Mouse (Mus musculus): Measurements from ENCODE around the gene Stk38. TPM values are rescaled to one million over a fixed set of nuclear protein-coding genes. Genes with fewer than 3 reads are reported as not detected.
A peak's percentile ranks its signal among the peaks of the same experiment; 100 is the strongest.

Stk38 gene
- polyA plus RNA-seq, 1 experiment: 196 TPM

- Histone ChIP-seq H3K36me3 (ENCODE audit: control insufficient read depth, insufficient read depth, low read length) (no peaks in the 10 kb centered on the region), H3K27me3 (ENCODE audit: control insufficient read depth, insufficient read depth, low read length) (no peaks in the 10 kb centered on the region), H3K27ac (ENCODE audit: control insufficient read depth, insufficient read depth, low read length) (no peak overlapping the region), H3K4me1 (replicated peaks; ENCODE audit: control insufficient read depth, insufficient read depth, low read length) (peaks cover under 1% of the 10 kb centered on the region; the same call in 1 of the 2 replicates), H3K4me3 (ENCODE audit: control insufficient read depth, insufficient read depth, low read length) (no peak overlapping the region)
- TF ChIP-seq CTCF (IDR thresholded peaks at IDR 0.05; ENCODE audit: borderline replicate concordance, control insufficient read depth, extremely low read depth, insufficient read depth, low read length, poor library complexity): no peak
- TF ChIP-seq POLR2A (IDR thresholded peaks at IDR 0.05; ENCODE audit: control insufficient read depth, extremely low read depth, insufficient read depth, low read length, poor library complexity): no peak
- no peak for DNase-seq
- WGBS: 97% methylated on average over 4 of the region's 4 CpGs
These were observed 75.5 kb downstream of the Stk38 start for GRCm38 (mm10) chr17:28932274-28932673.

GRCm38 (mm10) chr17:28931436-28932211 is 76.2 kb downstream of the Stk38 start:
- DNase-seq: no peak
- no peak for TF ChIP-seq POLR2A (IDR thresholded peaks at IDR 0.05; ENCODE audit: control insufficient read depth, extremely low read depth, insufficient read depth, low read length, poor library complexity)
- TF ChIP-seq CTCF (IDR thresholded peaks at IDR 0.05; ENCODE audit: borderline replicate concordance, control insufficient read depth, extremely low read depth, insufficient read depth, low read length, poor library complexity): no peak
- H3K27ac ChIP-seq (ENCODE audit: control insufficient read depth, insufficient read depth, low read length): no peak overlapping the region
- H3K27me3 ChIP-seq (ENCODE audit: control insufficient read depth, insufficient read depth, low read length): no peaks in the 10 kb centered on the region
- H3K36me3 ChIP-seq (ENCODE audit: control insufficient read depth, insufficient read depth, low read length): no peaks in the 10 kb centered on the region
- no peak overlapping the region for H3K4me3 ChIP-seq (ENCODE audit: control insufficient read depth, insufficient read depth, low read length)
- peaks cover 5% of the 10 kb centered on the region for H3K4me1 ChIP-seq (replicated peaks; ENCODE audit: control insufficient read depth, insufficient read depth, low read length)
- WGBS: 93% methylated on average over 18 of the region's 18 CpGs

- TF ChIP-seq CTCF (IDR thresholded peaks at IDR 0.05; ENCODE audit: borderline replicate concordance, control insufficient read depth, extremely low read depth, insufficient read depth, low read length, poor library complexity) (no peak), POLR2A (IDR thresholded peaks at IDR 0.05; ENCODE audit: control insufficient read depth, extremely low read depth, insufficient read depth, low read length, poor library complexity) (no peak)
- Histone ChIP-seq H3K4me3 (ENCODE audit: control insufficient read depth, insufficient read depth, low read length) (no peak overlapping the region), H3K27me3 (ENCODE audit: control insufficient read depth, insufficient read depth, low read length) (no peaks in the 10 kb centered on the region), H3K36me3 (ENCODE audit: control insufficient read depth, insufficient read depth, low read length) (no peaks in the 10 kb centered on the region), H3K4me1 (replicated peaks; ENCODE audit: control insufficient read depth, insufficient read depth, low read length) (peaks cover 9% of the 10 kb centered on the region), H3K27ac (ENCODE audit: control insufficient read depth, insufficient read depth, low read length) (no peak overlapping the region)
- no peak for DNase-seq
- WGBS: 66% methylated on average over 14 of the region's 14 CpGs
These were observed 77.3 kb downstream of the Stk38 start for GRCm38 (mm10) chr17:28930392-28931074.

GRCm38 (mm10) chr17:28929369-28929768 is 78.4 kb downstream of the Stk38 start:
- 98% methylated on average over 4 of the region's 4 CpGs for WGBS
- Histone ChIP-seq H3K27me3 (ENCODE audit: control insufficient read depth, insufficient read depth, low read length) (no peaks in the 10 kb centered on the region), H3K4me3 (ENCODE audit: control insufficient read depth, insufficient read depth, low read length) (no peak overlapping the region), H3K36me3 (ENCODE audit: control insufficient read depth, insufficient read depth, low read length) (no peaks in the 10 kb centered on the region), H3K27ac (ENCODE audit: control insufficient read depth, insufficient read depth, low read length) (no peak overlapping the region), H3K4me1 (replicated peaks; ENCODE audit: control insufficient read depth, insufficient read depth, low read length) (peaks cover 9% of the 10 kb centered on the region)
- TF ChIP-seq POLR2A (IDR thresholded peaks at IDR 0.05; ENCODE audit: control insufficient read depth, extremely low read depth, insufficient read depth, low read length, poor library complexity): no peak
- no peak for TF ChIP-seq CTCF (IDR thresholded peaks at IDR 0.05; ENCODE audit: borderline replicate concordance, control insufficient read depth, extremely low read depth, insufficient read depth, low read length, poor library complexity)
- DNase-seq: no peak

- Histone ChIP-seq H3K36me3 (ENCODE audit: control insufficient read depth, insufficient read depth, low read length) (no peaks in the 10 kb centered on the region), H3K4me3 (ENCODE audit: control insufficient read depth, insufficient read depth, low read length) (no peak overlapping the region), H3K4me1 (replicated peaks; ENCODE audit: control insufficient read depth, insufficient read depth, low read length) (peaks cover 9% of the 10 kb centered on the region), H3K27ac (ENCODE audit: control insufficient read depth, insufficient read depth, low read length) (no peak overlapping the region), H3K27me3 (ENCODE audit: control insufficient read depth, insufficient read depth, low read length) (no peaks in the 10 kb centered on the region)
- no peak for DNase-seq
- 70% methylated on average over 9 of the region's 9 CpGs for WGBS
- TF ChIP-seq POLR2A (IDR thresholded peaks at IDR 0.05; ENCODE audit: control insufficient read depth, extremely low read depth, insufficient read depth, low read length, poor library complexity) (no peak), CTCF (IDR thresholded peaks at IDR 0.05; ENCODE audit: borderline replicate concordance, control insufficient read depth, extremely low read depth, insufficient read depth, low read length, poor library complexity) (no peak)
These were observed 79.8 kb downstream of the Stk38 start for GRCm38 (mm10) chr17:28928004-28928403.

- 42% methylated on average over 15 of the region's 15 CpGs for WGBS
- TF ChIP-seq CTCF (IDR thresholded peaks at IDR 0.05; ENCODE audit: borderline replicate concordance, control insufficient read depth, extremely low read depth, insufficient read depth, low read length, poor library complexity) (peak; percentile 80), POLR2A (IDR thresholded peaks at IDR 0.05; ENCODE audit: control insufficient read depth, extremely low read depth, insufficient read depth, low read length, poor library complexity) (no peak)
- Histone ChIP-seq H3K4me3 (ENCODE audit: control insufficient read depth, insufficient read depth, low read length) (no peak overlapping the region), H3K4me1 (replicated peaks; ENCODE audit: control insufficient read depth, insufficient read depth, low read length) (peaks cover 9% of the 10 kb centered on the region), H3K36me3 (ENCODE audit: control insufficient read depth, insufficient read depth, low read length) (no peaks in the 10 kb centered on the region), H3K27me3 (ENCODE audit: control insufficient read depth, insufficient read depth, low read length) (no peaks in the 10 kb centered on the region), H3K27ac (ENCODE audit: control insufficient read depth, insufficient read depth, low read length) (no peak overlapping the region)
- peak; percentile 59 for DNase-seq
These were observed 80.7 kb downstream of the Stk38 start for GRCm38 (mm10) chr17:28926866-28927635.

Measured in thymus, adult 2 months (tissue).